Mouse (Mus musculus): ENCODE data around the gene Rnf43.

DNA sequence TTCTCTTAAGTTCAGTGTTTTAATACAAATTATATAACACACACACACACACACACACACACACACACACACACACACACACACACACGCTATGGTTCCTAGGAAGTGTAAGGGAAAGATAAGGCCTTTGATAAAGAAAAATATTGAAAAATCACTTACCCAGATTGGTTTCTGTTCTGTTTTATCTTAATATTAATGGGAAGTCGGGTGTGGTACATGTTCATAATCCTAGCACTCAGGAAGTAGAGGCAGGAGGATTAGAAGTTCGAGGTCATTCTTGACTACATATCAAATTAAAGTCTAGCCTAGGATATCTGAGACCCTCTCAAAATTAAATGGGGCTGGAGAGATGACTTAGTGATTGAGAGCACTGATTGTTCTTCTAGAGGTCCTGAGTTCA is 59.6 kb downstream of the Rnf43 start:
- TF ChIP-seq CTCF (IDR thresholded peaks at IDR 0.05; ENCODE audit: extremely low read depth, insufficient read length, insufficient replicate concordance, low read depth, low read length) (no peak), POLR2A (IDR thresholded peaks at IDR 0.05; ENCODE audit: low read depth, low read length) (no peak)
